Mouse (Mus musculus): ENCODE measurements around the gene Yap1. TPM values are rescaled to one million over a fixed set of nuclear protein-coding genes. Genes with fewer than 3 reads are reported as not detected.
A peak's percentile ranks its signal among the peaks of the same experiment; 100 is the strongest.

Gene Yap1
- polyA plus RNA-seq, 1 experiment from 2014 or later, result 8.3 TPM

- Histone ChIP-seq H3K27me3 (replicated peaks) (no peaks in the 10 kb centered on the region), H3K9me3 (replicated peaks) (no peaks in the 10 kb centered on the region), H3K4me1 (no peaks in the 10 kb centered on the region), H3K9ac (no peak overlapping the region), H3K27ac (no peak overlapping the region), H3K4me2 (no peak overlapping the region), H3K4me3 (no peak overlapping the region), H3K36me3 (peaks cover 9% of the 10 kb centered on the region; the same call in 1 of the 2 replicates)
- ATAC-seq, result no peak
- WGBS (ENCODE audit: insufficient replicate concordance), result 67% methylated on average over 7 of the region's 7 CpGs
Observed at GRCm38 (mm10) chr9:7950211-7950644, 54.2 kb downstream of the Yap1 start.

- no peaks in the 10 kb centered on the region for H3K9me3 ChIP-seq (replicated peaks)
- no peak overlapping the region for H3K27ac ChIP-seq
- H3K9ac ChIP-seq, result no peak overlapping the region
- peaks cover 8% of the 10 kb centered on the region; the same call in 1 of the 2 replicates for H3K36me3 ChIP-seq
- no peaks in the 10 kb centered on the region for H3K27me3 ChIP-seq (replicated peaks)
- H3K4me3 ChIP-seq, result no peak overlapping the region
- H3K4me1 ChIP-seq, result no peaks in the 10 kb centered on the region
- no peak overlapping the region for H3K4me2 ChIP-seq
- ATAC-seq, result no peak
- 74% methylated on average over 4 of the region's 4 CpGs for WGBS (ENCODE audit: insufficient replicate concordance)
Observed at GRCm38 (mm10) chr9:7947946-7948345, 56.5 kb downstream of the Yap1 start.

GRCm38 (mm10) chr9:7943796-7944462 lies 60.5 kb downstream of the Yap1 start:
- no peak for ATAC-seq
- Histone ChIP-seq H3K36me3 (peaks cover 5% of the 10 kb centered on the region; the same call in 1 of the 2 replicates), H3K4me2 (no peak overlapping the region)

GRCm38 (mm10) chr9:7942701-7943100 lies 61.7 kb downstream of the Yap1 start:
- no peak overlapping the region for H3K4me2 ChIP-seq
- no peak for ATAC-seq
- no peak overlapping the region for H3K9ac ChIP-seq
- no peaks in the 10 kb centered on the region for H3K4me1 ChIP-seq
- no peak overlapping the region for H3K27ac ChIP-seq
- H3K9me3 ChIP-seq (replicated peaks), result no peaks in the 10 kb centered on the region
- peaks cover 8% of the 10 kb centered on the region; the same call in 1 of the 2 replicates for H3K36me3 ChIP-seq
- no peak overlapping the region for H3K4me3 ChIP-seq
- no peaks in the 10 kb centered on the region for H3K27me3 ChIP-seq (replicated peaks)
- 76% methylated on average over 8 of the region's 8 CpGs for WGBS (ENCODE audit: insufficient replicate concordance)

More at GRCm38 (mm10) chr9:7943796-7944462, 60.5 kb downstream of the Yap1 start:
- no peaks in the 10 kb centered on the region for H3K27me3 ChIP-seq (replicated peaks)
- H3K27ac ChIP-seq, result no peak overlapping the region
- no peak overlapping the region for H3K9ac ChIP-seq
- 58% methylated on average over 7 of the region's 7 CpGs for WGBS (ENCODE audit: insufficient replicate concordance)
- H3K4me3 ChIP-seq, result no peak overlapping the region
- H3K9me3 ChIP-seq (replicated peaks), result no peaks in the 10 kb centered on the region
- H3K4me1 ChIP-seq, result no peaks in the 10 kb centered on the region

GRCm38 (mm10) chr9:7940075-7940474 lies 64.3 kb downstream of the Yap1 start:
- Histone ChIP-seq H3K27me3 (replicated peaks) (no peaks in the 10 kb centered on the region), H3K36me3 (peaks cover 23% of the 10 kb centered on the region), H3K4me2 (no peak overlapping the region), H3K4me1 (no peaks in the 10 kb centered on the region), H3K9ac (no peak overlapping the region), H3K27ac (no peak overlapping the region), H3K9me3 (replicated peaks) (no peaks in the 10 kb centered on the region), H3K4me3 (no peak overlapping the region)
- 76% methylated on average over 4 of the region's 4 CpGs for WGBS (ENCODE audit: insufficient replicate concordance)
- no peak for ATAC-seq

GRCm38 (mm10) chr9:7934419-7934818 lies 70.0 kb downstream of the Yap1 start:
- Histone ChIP-seq H3K4me1 (no peaks in the 10 kb centered on the region), H3K4me3 (no peak overlapping the region), H3K9ac (no peak overlapping the region), H3K27me3 (replicated peaks) (no peaks in the 10 kb centered on the region), H3K27ac (no peak overlapping the region), H3K9me3 (replicated peaks) (no peaks in the 10 kb centered on the region), H3K4me2 (no peak overlapping the region), H3K36me3 (peaks cover 50% of the 10 kb centered on the region)
- no peak for ATAC-seq
- 70% methylated on average over 10 of the region's 10 CpGs for WGBS (ENCODE audit: insufficient replicate concordance)

GRCm38 (mm10) chr9:7929552-7929951 lies 74.8 kb downstream of the Yap1 start:
- Histone ChIP-seq H3K27me3 (replicated peaks) (no peaks in the 10 kb centered on the region), H3K4me3 (no peak overlapping the region), H3K4me2 (no peak overlapping the region), H3K9me3 (replicated peaks) (no peaks in the 10 kb centered on the region), H3K27ac (no peak overlapping the region), H3K4me1 (no peaks in the 10 kb centered on the region), H3K36me3 (peaks cover 26% of the 10 kb centered on the region), H3K9ac (no peak overlapping the region)
- ATAC-seq, result no peak
- WGBS (ENCODE audit: insufficient replicate concordance), result 74% methylated on average over 6 of the region's 6 CpGs

GRCm38 (mm10) chr9:7928866-7929265 lies 75.5 kb downstream of the Yap1 start:
- Histone ChIP-seq H3K4me1 (no peaks in the 10 kb centered on the region), H3K4me3 (no peak overlapping the region), H3K27me3 (replicated peaks) (no peaks in the 10 kb centered on the region), H3K9me3 (replicated peaks) (no peaks in the 10 kb centered on the region), H3K4me2 (no peak overlapping the region), H3K27ac (no peak overlapping the region), H3K36me3 (peaks cover 19% of the 10 kb centered on the region), H3K9ac (no peak overlapping the region)
- 47% methylated on average over 3 of the region's 3 CpGs for WGBS (ENCODE audit: insufficient replicate concordance)
- no peak for ATAC-seq

- Histone ChIP-seq H3K9ac (no peak overlapping the region), H3K27me3 (replicated peaks) (no peaks in the 10 kb centered on the region), H3K9me3 (replicated peaks) (no peaks in the 10 kb centered on the region), H3K27ac (no peak overlapping the region), H3K36me3 (peaks cover 15% of the 10 kb centered on the region), H3K4me1 (no peaks in the 10 kb centered on the region), H3K4me2 (no peak overlapping the region), H3K4me3 (no peak overlapping the region)
- ATAC-seq, result no peak
- 73% methylated on average over 3 of the region's 3 CpGs for WGBS (ENCODE audit: insufficient replicate concordance)
Observed at GRCm38 (mm10) chr9:7928207-7928793, 76.1 kb downstream of the Yap1 start.

- ATAC-seq, result no peak
- H3K4me1 ChIP-seq, result peaks cover 22% of the 10 kb centered on the region
- H3K9ac ChIP-seq, result no peak overlapping the region
- peak overlapping the region; percentile 59 for H3K4me2 ChIP-seq
- H3K27ac ChIP-seq, result no peak overlapping the region
- no peak overlapping the region for H3K4me3 ChIP-seq
- no peaks in the 10 kb centered on the region for H3K36me3 ChIP-seq
- no peaks in the 10 kb centered on the region for H3K9me3 ChIP-seq (replicated peaks)
- 54% methylated on average over 8 of the region's 8 CpGs for WGBS (ENCODE audit: insufficient replicate concordance)
- no peaks in the 10 kb centered on the region for H3K27me3 ChIP-seq (replicated peaks)
Observed at GRCm38 (mm10) chr9:7914925-7915324, 89.5 kb downstream of the Yap1 start.

GRCm38 (mm10) chr9:7914487-7914886 lies 89.9 kb downstream of the Yap1 start:
- Histone ChIP-seq H3K4me2 (peak overlapping the region; percentile 59), H3K27me3 (replicated peaks) (no peaks in the 10 kb centered on the region), H3K9ac (no peak overlapping the region), H3K4me3 (peak overlapping the region; percentile 19), H3K4me1 (peaks cover 22% of the 10 kb centered on the region), H3K36me3 (no peaks in the 10 kb centered on the region), H3K9me3 (replicated peaks) (no peaks in the 10 kb centered on the region), H3K27ac (no peak overlapping the region)
- WGBS (ENCODE audit: insufficient replicate concordance), result 8% methylated on average over 11 of the region's 11 CpGs
- ATAC-seq, result peak; percentile 81

- WGBS (ENCODE audit: insufficient replicate concordance), result 49% methylated on average over 19 of the region's 19 CpGs
- H3K9me3 ChIP-seq (replicated peaks), result no peaks in the 10 kb centered on the region
- H3K9ac ChIP-seq, result no peak overlapping the region
- no peaks in the 10 kb centered on the region for H3K27me3 ChIP-seq (replicated peaks)
- peak; percentile 55 for ATAC-seq
- no peak overlapping the region for H3K27ac ChIP-seq
- peaks cover 22% of the 10 kb centered on the region for H3K4me1 ChIP-seq
- H3K4me2 ChIP-seq, result peak overlapping the region; percentile 59
- H3K36me3 ChIP-seq, result no peaks in the 10 kb centered on the region
- peak overlapping the region; percentile 19 for H3K4me3 ChIP-seq
Observed at GRCm38 (mm10) chr9:7913953-7914352, 90.4 kb downstream of the Yap1 start.
